8 mouse cellular contexts compared by ENCODE assay signal in the genomic region with DNA sequence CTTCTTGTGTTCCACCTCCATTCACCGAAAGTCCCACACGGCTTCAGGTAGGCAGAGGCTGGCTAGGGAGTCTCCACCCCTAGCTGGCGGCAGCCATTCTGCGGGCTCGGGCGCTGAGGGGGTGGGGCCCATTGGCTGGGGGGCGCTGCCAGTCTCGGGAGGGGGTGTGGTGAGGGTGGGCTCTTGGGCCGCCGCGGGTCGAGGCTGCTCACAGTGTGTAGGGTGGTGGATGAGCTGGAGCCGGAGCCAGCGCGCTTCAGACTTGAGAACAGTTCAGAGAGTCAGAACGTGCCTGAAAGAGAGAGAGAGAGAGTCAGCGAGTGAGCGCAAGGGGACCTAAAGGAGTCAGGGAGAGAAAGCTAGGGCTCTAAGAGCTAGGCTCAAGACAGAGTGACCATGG. TPM values are rescaled to one million over a fixed set of nuclear protein-coding genes. Genes with fewer than 3 reads are reported as not detected.
DNase-seq lines count a peak whose midpoint lies in the region; ATAC-seq lines count a peak whose summit lies in the region.

No protein-coding gene starts in this region.

- no peaks in the 10 kb centered on the region for H3K9me3 ChIP-seq in embryonic facial prominence, embryonic 14.5 days (ENCODE audit: control insufficient read depth, low read length)

- H3K4me2 ChIP-seq in embryonic facial prominence, embryonic 14.5 days (ENCODE audit: low read depth, low read length): peak overlapping the region; percentile 65

- ATAC-seq in embryonic facial prominence, embryonic 14.5 days (ENCODE audit: low read depth): peak; percentile 99

- no peaks in the 10 kb centered on the region for H3K27me3 ChIP-seq in embryonic facial prominence, embryonic 14.5 days (replicated peaks; ENCODE audit: control insufficient read depth, insufficient read depth, low read length)

- no peaks in the 10 kb centered on the region for H3K4me1 ChIP-seq in embryonic facial prominence, embryonic 14.5 days (ENCODE audit: control insufficient read depth, insufficient read depth, low read length)

- peak; percentile 60 for DNase-seq in CD4-positive, CD25-positive, alpha-beta regulatory T cell, adult 2 months (ENCODE audit: low read depth, low spot score)
- peak; percentile 35 to 65 for DNase-seq in adrenal gland, adult (ENCODE audit: inconsistent age in 2 of 2, low spot score in 1 of 2)
- DNase-seq in embryonic facial prominence, embryonic 14.5 days (ENCODE audit: low spot score): peak; percentile 85
- DNase-seq in heart, postnatal 4 days: peak; percentile 67
- peak; percentile 2 for DNase-seq in layer of hippocampus, adult 9-11 months
- DNase-seq in lung, postnatal 10 days: peak; percentile 60
- peak; percentile 23 for DNase-seq in ovary, postnatal 14 days (ENCODE audit: low spot score)
- peak; percentile 87 for DNase-seq in thymus, postnatal 4 days

- H3K4me3 ChIP-seq in embryonic facial prominence, embryonic 14.5 days (ENCODE audit: low read depth, low read length): peak overlapping the region; percentile 47

- no peaks in the 10 kb centered on the region for H3K36me3 ChIP-seq in embryonic facial prominence, embryonic 14.5 days (ENCODE audit: control insufficient read depth, insufficient read depth, low read length)

- H3K9ac ChIP-seq in embryonic facial prominence, embryonic 14.5 days (ENCODE audit: low read depth, low read length): peak overlapping the region; percentile 56

- 19% methylated on average over 14 of the region's 18 CpGs for WGBS in embryonic facial prominence, embryonic 14.5 days

- no peak overlapping the region for H3K27ac ChIP-seq in embryonic facial prominence, embryonic 14.5 days (replicated peaks; ENCODE audit: low read depth, low read length)

RNA-seq across cellular contexts. Expression of gene Dach2, which starts 0.7 kb away (rescaled TPM):
- polyA plus RNA-seq in embryonic facial prominence, embryonic 14.5 days (2014; fragmentation: Nextera tagmentation; extraction: Ambion mirVana): 2.8 and 3.9 TPM in 2 replicates
- total RNA-seq in heart, postnatal 4 days (2021): under 1 TPM in 1 of 2 experiments, not detected in 1; 0.19 TPM

Comparison
In these comparisons a context has a peak if more than half of its experiments do, and no peak if none do; other contexts are left out.
1. DNase-seq: peak in every context shown above with its lines; median percentile 87 in thymus, postnatal 4 days; 85 in embryonic facial prominence, embryonic 14.5 days; 67 in heart, postnatal 4 days; 60 in CD4-positive, CD25-positive, alpha-beta regulatory T cell, adult 2 months; 60 in lung, postnatal 10 days; 50 in adrenal gland, adult; 23 in ovary, postnatal 14 days; 2 in layer of hippocampus, adult 9-11 months.